Mouse (Mus musculus): ENCODE measurements around the gene Lrrc75a.

The Lrrc75a gene

GRCm38 (mm10) chr11:62645732-62646494 is 2.4 kb downstream of the Lrrc75a start:
- DNase-seq (ENCODE audit: low spot score in 2 of 2): peak in 1 of 2 experiments; percentile 42

GRCm38 (mm10) chr11:62645337-62645675 is 3.0 kb downstream of the Lrrc75a start:
- DNase-seq (ENCODE audit: low spot score in 2 of 2): no peak

- no peak for DNase-seq (ENCODE audit: low spot score in 2 of 2)
These were observed 3.6 kb downstream of the Lrrc75a start for GRCm38 (mm10) chr11:62644602-62645336.

GRCm38 (mm10) chr11:62643681-62644363 is 4.5 kb downstream of the Lrrc75a start:
- DNase-seq (ENCODE audit: low spot score in 2 of 2): no peak

GRCm38 (mm10) chr11:62643011-62643631 is 5.2 kb downstream of the Lrrc75a start:
- peak in 1 of 2 experiments; percentile 53 for DNase-seq (ENCODE audit: low spot score in 2 of 2)

GRCm38 (mm10) chr11:62642023-62642844 is 6.1 kb downstream of the Lrrc75a start:
- no peak for DNase-seq (ENCODE audit: low spot score in 2 of 2)

- DNase-seq (ENCODE audit: low spot score in 2 of 2): no peak
These were observed 7.9 kb downstream of the Lrrc75a start for GRCm38 (mm10) chr11:62640378-62640777.

- DNase-seq (ENCODE audit: low spot score in 2 of 2): no peak
These were observed 9.9 kb downstream of the Lrrc75a start for GRCm38 (mm10) chr11:62638402-62638801.

- DNase-seq (ENCODE audit: low spot score in 2 of 2): no peak
These were observed 10.5 kb downstream of the Lrrc75a start for GRCm38 (mm10) chr11:62637806-62638205.

- no peak for DNase-seq (ENCODE audit: low spot score in 2 of 2)
These were observed 10.9 kb downstream of the Lrrc75a start for GRCm38 (mm10) chr11:62637401-62637800.

GRCm38 (mm10) chr11:62636840-62637221 is 11.5 kb downstream of the Lrrc75a start:
- no peak for DNase-seq (ENCODE audit: low spot score in 2 of 2)

GRCm38 (mm10) chr11:62636105-62636839 is 12.1 kb downstream of the Lrrc75a start:
- DNase-seq (ENCODE audit: low spot score in 2 of 2): no peak

GRCm38 (mm10) chr11:62635406-62635805 is 12.9 kb downstream of the Lrrc75a start:
- no peak for DNase-seq (ENCODE audit: low spot score in 2 of 2)

GRCm38 (mm10) chr11:62631138-62631537 is 17.2 kb downstream of the Lrrc75a start:
- no peak for DNase-seq (ENCODE audit: low spot score in 2 of 2)

- no peak for DNase-seq (ENCODE audit: low spot score in 2 of 2)
These were observed 18.0 kb downstream of the Lrrc75a start for GRCm38 (mm10) chr11:62630225-62630821.

- no peak for DNase-seq (ENCODE audit: low spot score in 2 of 2)
These were observed 18.7 kb downstream of the Lrrc75a start for GRCm38 (mm10) chr11:62629352-62630224.

GRCm38 (mm10) chr11:62624341-62625291 is 23.7 kb downstream of the Lrrc75a start:
- no peak for DNase-seq (ENCODE audit: low spot score in 2 of 2)

GRCm38 (mm10) chr11:62622850-62623249 is 25.5 kb downstream of the Lrrc75a start:
- no peak for DNase-seq (ENCODE audit: low spot score in 2 of 2)

All from cerebellum, postnatal 4 days (tissue).